In the genomic region with DNA sequence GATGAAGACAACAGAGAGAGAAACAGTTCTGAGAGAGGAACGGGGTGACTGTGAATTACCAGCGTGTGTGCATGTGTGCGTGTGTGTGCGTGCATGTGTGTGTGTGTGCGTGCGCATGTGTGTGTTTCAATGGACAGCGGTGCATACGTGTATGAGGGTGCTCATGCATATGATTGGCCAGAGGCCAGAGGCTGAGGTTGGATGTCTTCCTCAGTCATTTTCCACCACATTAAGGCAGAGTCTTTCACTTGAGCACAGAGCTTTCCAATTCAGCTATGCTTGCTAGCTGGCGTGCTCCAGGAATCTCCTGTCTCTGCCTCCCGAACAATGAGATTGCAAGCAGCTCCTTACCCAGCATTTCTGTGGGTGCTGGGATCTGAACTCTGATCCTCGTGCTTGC, we compare ENCODE assay signal across 15 mouse cellular contexts.
"Had no signal": no experiment of that assay in that cellular context is flagged by ENCODE, and none has a peak within 500 bp of the region (broad histone marks: within the 10 kb centered on the region; RNA-seq: fewer than 3 reads in every experiment).

No protein-coding gene starts in this region.

- DNase-seq: retina, postnatal 1 day; right cerebral cortex, adult 18-20 months; right cerebral cortex, postnatal 14 days; right cerebral cortex, postnatal 25 days; right cerebral cortex, postnatal 4 days; spleen, adult 18-20 months; thymus, adult 18-20 months; thymus, adult 2 months; thymus, postnatal 14 days; thymus, postnatal 25 days; thymus, postnatal 36 days; thymus, postnatal 4 days had no signal

- H3K9me3 ChIP-seq: neural tube, embryonic 15.5 days; stomach, embryonic 15.5 days had no signal

- H3K27me3 ChIP-seq: neural tube, embryonic 15.5 days; stomach, embryonic 15.5 days had no signal

- H3K4me1 ChIP-seq: stomach, embryonic 15.5 days had no signal

- H3K36me3 ChIP-seq: neural tube, embryonic 15.5 days; stomach, embryonic 15.5 days had no signal

- H3K4me2 ChIP-seq: neural tube, embryonic 15.5 days; stomach, embryonic 15.5 days had no signal

- H3K27ac ChIP-seq: stomach, embryonic 15.5 days; stomach, postnatal 0 days had no signal

- H3K4me3 ChIP-seq: neural tube, embryonic 15.5 days; stomach, embryonic 15.5 days had no signal

- H3K9ac ChIP-seq: neural tube, embryonic 15.5 days; stomach, embryonic 15.5 days had no signal
